Mouse (Mus musculus) midbrain, embryonic 13.5 days (tissue): ENCODE data around the gene Gm14399. TPM values are rescaled to one million over a fixed set of nuclear protein-coding genes. Genes with fewer than 3 reads are reported as not detected.
"Not testable (repeated sequence)": the region's sequence is repeated elsewhere in the genome, so short reads cannot be mapped to it uniquely, and the experiment has no call there.

Experiments
- ATAC-seq: fragments of 200-750 bp; cut with Nextera tagmentation; 2 replicates; pipeline ENCODE4 v1.8.0; 2017; ENCODE audit warnings: mild to moderate bottlenecking, moderate TSS enrichment, moderate library complexity
- H3K27ac ChIP-seq: fragments of 300-500 bp; sonication (generic); 2 replicates; pipeline ENCODE4 v1.5.1; 2015; ENCODE audit warnings: inconsistent platforms, mild to moderate bottlenecking, moderate library complexity
- H3K27me3 ChIP-seq: fragments of 300-500 bp; sonication (generic); 2 replicates; pipeline ENCODE4 v1.6.1; 2015; ENCODE audit warnings: mild to moderate bottlenecking, inconsistent platforms
- H3K36me3 ChIP-seq: fragments of 300-500 bp; sonication (generic); 2 replicates; pipeline ENCODE4 v1.6.1; 2015; ENCODE audit warnings: mild to moderate bottlenecking, inconsistent platforms
- H3K4me1 ChIP-seq: fragments of 300-500 bp; sonication (generic); replicated peaks from 2 replicates; pipeline ENCODE4 v1.6.1; 2015; ENCODE audit warnings: inconsistent platforms
- H3K4me2 ChIP-seq: fragments of 300-500 bp; sonication (generic); replicated peaks from 2 replicates; pipeline ENCODE4 v1.6.1; 2015; ENCODE audit warnings: moderate library complexity, mild to moderate bottlenecking, inconsistent platforms
- H3K4me3 ChIP-seq: fragments of 300-500 bp; sonication (generic); replicated peaks from 2 replicates; pipeline ENCODE4 v1.5.1; 2015; ENCODE audit warnings: mild to moderate bottlenecking, inconsistent platforms
- H3K9ac ChIP-seq: fragments of 300-500 bp; sonication (generic); replicated peaks from 2 replicates; pipeline ENCODE4 v1.6.1; 2015; ENCODE audit warnings: mild to moderate bottlenecking, inconsistent platforms
- H3K9me3 ChIP-seq: fragments of 300-500 bp; sonication (generic); 2 replicates; pipeline ENCODE4 v1.6.1; 2016; ENCODE audit warnings: mild to moderate bottlenecking, inconsistent platforms
- WGBS: fragments of 180-500 bp; shearing (Covaris S2); methylation state at CpG from one replicate; pipeline ENCODE4 v1.1.7; 2015; 5-methylcytosine and 5-hydroxymethylcytosine counted together
- polyA plus RNA-seq: library from polyadenylated mRNA; unstranded; fragments of >200 nt; fragmentation: Nextera tagmentation; extraction: Ambion mirVana; gene quantifications from 2 replicates; pipeline ENCODE4 v1.2.1, GENCODE M21; 2015

Gm14399 gene
- polyA plus RNA-seq = 3.7 and 4.4 TPM in 2 replicates

- not testable (repeated sequence) for H3K9me3 ChIP-seq, H3K4me1 ChIP-seq, H3K27me3 ChIP-seq, ATAC-seq, H3K27ac ChIP-seq, H3K36me3 ChIP-seq
- Histone ChIP-seq H3K4me2 (peak within 1 kb of the TSS; percentile 48), H3K4me3 (peak within 1 kb of the TSS; percentile 49), H3K9ac (peak within 1 kb of the TSS; percentile 49)
- WGBS = 8% methylated on average over 1 of the region's 2 CpGs
These were observed at the start of gene Gm14399 for GRCm38 (mm10) chr2:175141993-175142295. Gm14399 (minus strand) TSS chr2:175142012.

- H3K4me1 ChIP-seq, H3K27me3 ChIP-seq, H3K4me2 ChIP-seq, H3K27ac ChIP-seq, H3K9me3 ChIP-seq, ATAC-seq, H3K9ac ChIP-seq, H3K36me3 ChIP-seq, H3K4me3 ChIP-seq: not testable (repeated sequence)
- WGBS = 49% methylated on average over 1 of the region's 1 CpGs
These were observed 37.2 kb upstream of the Gm14399 start for GRCm38 (mm10) chr2:175179008-175179407.

GRCm38 (mm10) chr2:175176312-175176711, 34.5 kb upstream of the Gm14399 start:
- Histone ChIP-seq H3K4me2 (no peak overlapping the region), H3K4me3 (no peak overlapping the region), H3K9ac (no peak overlapping the region), H3K36me3 (no peaks in the 10 kb centered on the region), H3K4me1 (no peaks in the 10 kb centered on the region), H3K27me3 (no peaks in the 10 kb centered on the region), H3K9me3 (no peaks in the 10 kb centered on the region), H3K27ac (no peak overlapping the region)
- ATAC-seq = no peak
- 84% methylated on average over 6 of the region's 6 CpGs for WGBS

- H3K4me2 ChIP-seq, H3K4me1 ChIP-seq, H3K9me3 ChIP-seq, H3K9ac ChIP-seq, H3K27ac ChIP-seq, H3K27me3 ChIP-seq, ATAC-seq, H3K4me3 ChIP-seq, H3K36me3 ChIP-seq: not testable (repeated sequence)
- 80% methylated on average over 12 of the region's 12 CpGs for WGBS
These were observed 33.8 kb upstream of the Gm14399 start, which contains the start of gene Gm14443 for GRCm38 (mm10) chr2:175175401-175176180. Gm14443 (minus strand) TSS chr2:175175871.

GRCm38 (mm10) chr2:175174058-175174457, 32.2 kb upstream of the Gm14399 start:
- H3K27me3 ChIP-seq, ATAC-seq, H3K9me3 ChIP-seq, H3K4me3 ChIP-seq, H3K4me2 ChIP-seq, H3K27ac ChIP-seq, H3K9ac ChIP-seq, H3K36me3 ChIP-seq, H3K4me1 ChIP-seq: not testable (repeated sequence)
- WGBS = 93% methylated on average over 2 of the region's 2 CpGs

- WGBS = 90% methylated on average over 3 of the region's 3 CpGs
- ATAC-seq = not testable (repeated sequence)
These were observed 31.2 kb upstream of the Gm14399 start for GRCm38 (mm10) chr2:175172906-175173595.

GRCm38 (mm10) chr2:175172123-175172522, 30.3 kb upstream of the Gm14399 start:
- no peak overlapping the region for H3K9ac ChIP-seq
- 86% methylated on average over 3 of the region's 3 CpGs for WGBS
- no peaks in the 10 kb centered on the region for H3K36me3 ChIP-seq

More at GRCm38 (mm10) chr2:175172906-175173595, 31.2 kb upstream of the Gm14399 start:
- not testable (repeated sequence) for H3K36me3 ChIP-seq, H3K4me1 ChIP-seq, H3K4me3 ChIP-seq, H3K27ac ChIP-seq, H3K9me3 ChIP-seq, H3K4me2 ChIP-seq, H3K9ac ChIP-seq, H3K27me3 ChIP-seq

GRCm38 (mm10) chr2:175166870-175167269, 25.1 kb upstream of the Gm14399 start:
- WGBS = 83% methylated on average over 2 of the region's 2 CpGs
- H3K4me2 ChIP-seq, H3K4me3 ChIP-seq, ATAC-seq, H3K9ac ChIP-seq, H3K27ac ChIP-seq, H3K4me1 ChIP-seq, H3K36me3 ChIP-seq, H3K9me3 ChIP-seq, H3K27me3 ChIP-seq: not testable (repeated sequence)

More at GRCm38 (mm10) chr2:175172123-175172522, 30.3 kb upstream of the Gm14399 start:
- Histone ChIP-seq H3K27me3 (no peaks in the 10 kb centered on the region), H3K9me3 (no peaks in the 10 kb centered on the region; the same call in 1 of the 2 replicates), H3K4me1 (no peaks in the 10 kb centered on the region), H3K27ac (no peak overlapping the region), H3K4me2 (no peak overlapping the region), H3K4me3 (no peak overlapping the region)
- ATAC-seq = no peak

- not testable (repeated sequence) for H3K9ac ChIP-seq, ATAC-seq, H3K9me3 ChIP-seq, H3K4me2 ChIP-seq, H3K27ac ChIP-seq, H3K4me3 ChIP-seq, H3K36me3 ChIP-seq, H3K4me1 ChIP-seq, H3K27me3 ChIP-seq
- 93% methylated on average over 12 of the region's 12 CpGs for WGBS
These were observed 23.3 kb upstream of the Gm14399 start for GRCm38 (mm10) chr2:175165110-175165509.

GRCm38 (mm10) chr2:175161438-175161837, 19.6 kb upstream of the Gm14399 start:
- not testable (repeated sequence) for H3K4me1 ChIP-seq, H3K27me3 ChIP-seq, H3K36me3 ChIP-seq, H3K9ac ChIP-seq, H3K4me3 ChIP-seq, H3K9me3 ChIP-seq, H3K4me2 ChIP-seq, H3K27ac ChIP-seq, ATAC-seq
- 91% methylated on average over 4 of the region's 4 CpGs for WGBS

- no peak overlapping the region for H3K9ac ChIP-seq
- H3K27me3 ChIP-seq = no peaks in the 10 kb centered on the region
- H3K4me1 ChIP-seq = no peaks in the 10 kb centered on the region
- no peak overlapping the region for H3K4me2 ChIP-seq
- no peak overlapping the region for H3K27ac ChIP-seq
- no peak overlapping the region for H3K4me3 ChIP-seq
- no peak for ATAC-seq
- 84% methylated on average over 3 of the region's 3 CpGs for WGBS
- peaks cover 6% of the 10 kb centered on the region for H3K9me3 ChIP-seq
- no peaks in the 10 kb centered on the region for H3K36me3 ChIP-seq
These were observed 16.8 kb upstream of the Gm14399 start for GRCm38 (mm10) chr2:175158642-175159041.

- Histone ChIP-seq H3K36me3 (no peaks in the 10 kb centered on the region), H3K27ac (no peak overlapping the region), H3K4me1 (no peaks in the 10 kb centered on the region), H3K4me3 (no peak overlapping the region), H3K9me3 (peaks cover 6% of the 10 kb centered on the region), H3K9ac (no peak overlapping the region), H3K4me2 (no peak overlapping the region), H3K27me3 (no peaks in the 10 kb centered on the region)
- 92% methylated on average over 13 of the region's 13 CpGs for WGBS
- ATAC-seq = no peak
These were observed 14.9 kb upstream of the Gm14399 start for GRCm38 (mm10) chr2:175156696-175157095.
